Mouse (Mus musculus) hindlimb bud, embryonic 11.5 days (tissue): Measurements from ENCODE around the gene Rfc1.

Source experiments
- DNase-seq: peaks from one replicate; pipeline ENCODE4 v3.0.0-alpha.2; 2012; ENCODE audit warnings: low read depth, low spot score; ENCODE audit errors: extremely low spot score

Rfc1 gene

GRCm38 (mm10) chr5:65213321-65213720 lies 122.1 kb downstream of the Rfc1 start:
- DNase-seq = peak; percentile 8
